Mouse (Mus musculus): Measurements from ENCODE around the gene Pigf. TPM values are rescaled to one million over a fixed set of nuclear protein-coding genes. Genes with fewer than 3 reads are reported as not detected.

Gene Pigf
- polyA plus RNA-seq, 1 experiment: 3.7 TPM

GRCm38 (mm10) chr17:86981701-86982100 lies 43.5 kb downstream of the Pigf start:
- no peak for TF ChIP-seq GATA1 (IDR thresholded peaks at IDR 0.05; ENCODE audit: low read length)

GRCm38 (mm10) chr17:86981205-86981604 lies 44.0 kb downstream of the Pigf start:
- no peak for TF ChIP-seq GATA1 (IDR thresholded peaks at IDR 0.05; ENCODE audit: low read length)

GRCm38 (mm10) chr17:86978496-86978895 lies 46.7 kb downstream of the Pigf start:
- no peak for TF ChIP-seq GATA1 (IDR thresholded peaks at IDR 0.05; ENCODE audit: low read length)

- TF ChIP-seq GATA1 (IDR thresholded peaks at IDR 0.05; ENCODE audit: low read length): no peak
Observed at GRCm38 (mm10) chr17:86976387-86976786, 48.8 kb downstream of the Pigf start.

GRCm38 (mm10) chr17:86973097-86973496 lies 52.1 kb downstream of the Pigf start:
- no peak for TF ChIP-seq GATA1 (IDR thresholded peaks at IDR 0.05; ENCODE audit: low read length)

- TF ChIP-seq GATA1 (IDR thresholded peaks at IDR 0.05; ENCODE audit: low read length): no peak
Observed at GRCm38 (mm10) chr17:86971860-86972259, 53.3 kb downstream of the Pigf start.

- no peak for TF ChIP-seq GATA1 (IDR thresholded peaks at IDR 0.05; ENCODE audit: low read length)
Observed at GRCm38 (mm10) chr17:86971036-86971435, 54.2 kb downstream of the Pigf start.

GRCm38 (mm10) chr17:86970026-86970750 lies 55.0 kb downstream of the Pigf start:
- no peak for TF ChIP-seq GATA1 (IDR thresholded peaks at IDR 0.05; ENCODE audit: low read length)

GRCm38 (mm10) chr17:86969582-86969981 lies 55.6 kb downstream of the Pigf start:
- no peak for TF ChIP-seq GATA1 (IDR thresholded peaks at IDR 0.05; ENCODE audit: low read length)

- TF ChIP-seq GATA1 (IDR thresholded peaks at IDR 0.05; ENCODE audit: low read length): no peak
Observed at GRCm38 (mm10) chr17:86968581-86968980, 56.6 kb downstream of the Pigf start.

GRCm38 (mm10) chr17:86967536-86968525 lies 57.4 kb downstream of the Pigf start:
- TF ChIP-seq GATA1 (IDR thresholded peaks at IDR 0.05; ENCODE audit: low read length): no peak

GRCm38 (mm10) chr17:86967048-86967447 lies 58.2 kb downstream of the Pigf start:
- TF ChIP-seq GATA1 (IDR thresholded peaks at IDR 0.05; ENCODE audit: low read length): no peak

GRCm38 (mm10) chr17:86966040-86966439 lies 59.2 kb downstream of the Pigf start:
- TF ChIP-seq GATA1 (IDR thresholded peaks at IDR 0.05; ENCODE audit: low read length): no peak

GRCm38 (mm10) chr17:86965121-86965520 lies 60.1 kb downstream of the Pigf start:
- no peak for TF ChIP-seq GATA1 (IDR thresholded peaks at IDR 0.05; ENCODE audit: low read length)

- TF ChIP-seq GATA1 (IDR thresholded peaks at IDR 0.05; ENCODE audit: low read length): no peak
Observed at GRCm38 (mm10) chr17:86964502-86964901, 60.7 kb downstream of the Pigf start.

- TF ChIP-seq GATA1 (IDR thresholded peaks at IDR 0.05; ENCODE audit: low read length): no peak
Observed at GRCm38 (mm10) chr17:86964041-86964440, 61.2 kb downstream of the Pigf start.
